Mouse (Mus musculus): Measurements from ENCODE around the gene Robo4.
A peak's percentile ranks its signal among the peaks of the same experiment; 100 is the strongest.

Gene Robo4

DNA sequence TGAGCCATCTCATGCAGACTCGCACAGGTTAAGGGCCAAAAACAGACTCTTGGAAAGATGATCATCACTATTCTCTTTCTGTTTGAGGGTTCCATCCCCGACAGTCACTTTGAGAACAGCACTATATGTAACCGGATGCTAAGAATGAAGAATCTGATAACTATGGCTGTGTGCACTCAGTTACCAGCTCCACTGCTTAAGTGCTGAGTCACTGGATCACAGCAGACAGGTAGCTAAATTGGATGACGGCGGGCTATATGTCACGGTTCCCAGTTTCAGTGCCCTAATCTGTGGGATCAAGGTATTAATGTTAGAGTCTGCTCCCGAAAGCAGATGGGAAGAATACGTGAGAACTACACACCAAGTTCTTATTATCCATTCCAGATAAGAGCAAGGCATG, 54.2 kb downstream of the Robo4 start:
- no peak for DNase-seq

DNA sequence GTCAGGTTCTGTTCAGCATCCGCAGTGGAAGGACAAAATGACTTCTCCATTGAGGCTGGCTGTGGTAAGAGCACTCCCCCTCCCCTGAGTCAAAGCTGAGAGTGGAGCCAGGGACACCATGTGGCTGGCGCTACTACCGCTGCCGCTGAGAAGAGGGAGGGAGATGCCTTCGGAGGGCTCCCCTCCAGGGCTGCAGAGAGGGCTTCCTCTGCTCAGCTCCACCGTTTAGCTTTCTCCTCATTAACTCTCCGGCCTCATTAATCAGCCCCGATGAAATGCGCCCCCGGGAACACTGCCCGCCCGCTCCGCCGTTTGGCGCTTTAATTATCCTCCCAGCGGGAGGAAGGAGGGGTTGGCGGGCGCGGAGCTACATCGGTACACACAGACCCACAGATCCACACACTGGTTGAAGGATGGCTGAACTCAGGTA, 54.8 kb downstream of the Robo4 start:
- no peak for DNase-seq

DNA sequence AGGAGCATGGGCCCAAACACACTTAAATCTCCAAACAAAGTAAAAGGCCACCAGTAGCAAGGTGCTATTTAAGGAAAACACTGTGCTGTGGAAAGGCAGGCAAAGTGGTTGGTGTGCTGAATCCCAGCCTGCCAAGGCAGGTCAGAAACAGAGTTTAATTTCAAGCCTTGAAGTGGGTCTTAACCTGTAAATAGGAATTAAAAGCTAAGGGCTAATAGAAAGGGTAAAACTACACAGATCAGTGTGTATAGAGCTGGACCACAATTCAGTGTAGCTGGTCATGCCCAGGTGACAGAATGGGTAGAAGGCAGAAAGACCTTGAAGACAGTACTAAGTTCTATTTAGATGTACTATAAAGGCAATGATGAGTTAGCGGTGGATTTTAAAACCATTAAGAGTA, 55.5 kb downstream of the Robo4 start:
- DNase-seq, result no peak

DNA sequence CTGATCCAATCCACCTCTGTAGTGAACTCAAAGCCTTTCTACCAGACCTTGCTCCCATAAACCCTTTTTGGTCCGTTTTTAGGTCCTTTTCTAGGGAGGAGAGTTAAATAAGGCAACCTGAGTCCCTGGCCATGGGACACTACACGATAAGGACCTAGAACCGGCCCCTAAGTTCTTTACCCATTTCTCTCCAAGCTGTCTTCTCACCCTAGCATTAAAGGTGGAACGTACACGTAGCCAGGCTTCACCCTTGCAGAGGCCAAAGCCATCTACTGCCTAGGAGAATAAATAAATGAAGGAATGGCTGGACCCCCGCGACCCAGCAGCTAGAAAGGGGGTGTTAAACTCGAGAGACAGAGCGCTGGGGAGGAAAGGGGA, 58.0 kb downstream of the Robo4 start:
- DNase-seq, result no peak

DNA sequence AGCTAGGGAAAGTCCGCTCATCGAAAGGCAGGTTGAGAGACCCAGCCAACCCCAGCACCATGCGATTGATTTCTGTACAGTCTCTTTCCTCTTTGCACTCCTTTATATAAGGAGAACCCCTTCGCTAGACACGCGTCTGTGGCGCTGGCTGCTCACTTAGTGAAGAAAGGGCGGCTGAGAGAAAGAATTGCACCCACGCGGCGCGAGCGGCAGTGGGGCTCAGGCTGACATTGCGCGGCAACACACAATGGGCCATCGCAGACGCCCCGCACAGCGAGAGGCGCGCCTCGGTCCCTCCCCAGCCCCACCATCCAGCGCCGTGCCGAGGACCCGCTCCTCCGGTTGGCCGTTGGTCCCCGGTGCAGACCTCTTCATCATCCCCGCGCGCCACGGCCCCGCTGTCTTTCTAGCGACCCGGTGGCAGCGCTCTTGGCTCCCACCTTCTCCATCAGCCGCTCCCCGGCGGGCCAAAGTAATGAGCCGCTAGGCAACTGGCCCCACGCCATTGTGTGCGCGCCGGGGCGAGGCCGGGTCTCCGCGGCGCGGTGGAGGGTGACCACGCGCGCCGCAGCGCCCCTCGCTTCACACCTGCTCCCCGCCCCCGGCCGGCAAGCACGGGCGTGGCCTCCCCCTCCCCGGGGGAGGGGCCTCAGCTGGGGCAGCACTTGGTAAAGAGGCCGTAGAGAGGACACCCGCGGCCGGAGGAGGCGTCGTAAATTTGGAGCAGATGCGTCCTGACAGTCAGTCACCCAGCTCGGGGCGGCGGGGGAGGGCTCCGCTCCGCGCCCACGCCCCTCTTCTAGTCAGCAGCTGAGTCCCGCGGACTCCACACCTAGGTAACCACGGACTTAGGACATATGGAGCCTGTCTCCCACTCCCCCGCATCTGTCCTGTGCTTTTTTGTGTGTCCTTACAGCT, 58.6 kb downstream of the Robo4 start:
- peak; percentile 6 for DNase-seq

DNA sequence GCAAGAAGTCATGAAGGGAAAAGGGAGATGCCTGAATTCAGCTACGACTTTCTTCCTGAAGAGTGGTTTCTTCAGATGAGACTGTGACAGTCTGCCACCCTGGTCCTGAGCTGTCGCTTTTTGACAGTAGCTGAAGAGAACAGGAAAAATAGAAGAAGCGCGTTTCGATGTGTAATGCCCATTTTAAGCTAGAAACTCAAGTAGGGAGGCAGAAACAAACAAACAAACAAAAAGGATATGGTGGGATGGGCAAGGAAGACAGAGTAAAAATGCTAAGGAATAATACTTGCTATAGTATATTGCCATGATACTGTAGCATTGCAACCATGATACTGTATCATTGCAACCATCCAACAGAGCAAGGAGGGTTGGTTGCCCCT, 59.3 kb downstream of the Robo4 start:
- DNase-seq, result no peak

DNA sequence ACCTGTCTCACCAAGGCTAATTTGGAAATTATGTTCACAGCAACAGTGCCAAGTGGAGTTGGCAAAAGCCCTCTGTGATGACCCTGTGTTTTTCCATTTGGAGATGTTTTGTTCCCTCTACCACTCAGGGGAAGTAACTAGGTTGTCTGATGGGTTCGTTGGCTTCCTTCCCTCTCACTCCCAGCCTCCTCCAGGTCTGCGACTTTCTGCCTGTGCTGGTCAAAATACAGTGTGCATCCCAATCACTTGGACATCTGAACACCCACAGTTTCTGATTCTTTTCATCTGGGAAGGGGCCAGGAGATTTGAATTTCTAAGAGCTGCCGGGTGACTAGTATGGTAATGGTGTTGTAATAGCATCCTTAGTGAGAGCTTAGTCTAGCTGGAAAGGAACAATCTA, 59.9 kb downstream of the Robo4 start:
- DNase-seq, result no peak

DNA sequence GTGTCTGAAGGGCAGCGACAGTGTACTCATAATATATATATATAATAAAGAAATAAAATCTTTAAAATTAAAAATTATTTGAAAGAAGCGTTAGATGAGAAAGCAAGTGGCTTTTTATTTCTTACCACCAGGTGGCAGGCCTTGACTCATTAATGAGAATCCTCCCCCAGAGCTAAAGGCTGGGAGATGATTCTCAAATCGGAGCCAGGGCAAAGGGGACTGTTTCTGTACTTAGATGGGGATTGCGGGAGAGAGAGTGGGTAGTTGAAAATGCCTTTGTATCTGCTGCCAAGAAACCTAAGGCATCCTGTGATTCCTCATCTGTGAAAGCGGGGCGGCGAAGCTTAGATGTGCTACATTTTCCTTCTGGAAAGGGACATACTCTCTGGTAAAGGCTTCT, 61.1 kb downstream of the Robo4 start:
- peak; percentile 13 for DNase-seq
